Mouse (Mus musculus): Measurements from ENCODE around the gene Acsbg2.

GRCm38 (mm10) chr17:56907096-56907495 is 32.8 kb upstream of the Acsbg2 start:
- TF ChIP-seq CTCF (IDR thresholded peaks at IDR 0.05; ENCODE audit: low read depth) (0 out of 2 replicates have a peak, but pooled peaks have one; percentile 17), EP300 (optimal IDR thresholded peaks at IDR 0.05) (no peak)

All from stomach, postnatal 0 days (tissue).